Mouse (Mus musculus) layer of hippocampus, adult 9-10 months (tissue): ENCODE results near the gene Gtf2h2.
"Not testable (repeated sequence)": the region's sequence is repeated elsewhere in the genome, so short reads cannot be mapped to it uniquely, and the experiment has no call there.

Source experiments
- DNase-seq: peaks from one replicate; pipeline ENCODE4 v3.0.0; 2022; ENCODE audit warnings: low spot score

Gtf2h2 gene

GRCm38 (mm10) chr13:100490424-100490823, 2.0 kb downstream of the Gtf2h2 start:
- DNase-seq = no peak

GRCm38 (mm10) chr13:100483610-100484009, 8.8 kb downstream of the Gtf2h2 start:
- DNase-seq = no peak

- DNase-seq = no peak
Observed at GRCm38 (mm10) chr13:100463527-100464222, 28.7 kb downstream of the Gtf2h2 start.

- DNase-seq = no peak
Observed at GRCm38 (mm10) chr13:100461336-100461735, 31.0 kb downstream of the Gtf2h2 start.

GRCm38 (mm10) chr13:100452415-100453127, 39.8 kb downstream of the Gtf2h2 start, which contains the start of gene Naip1:
Gene Naip1, minus strand, starts transcription at chr13:100452869.
- not testable (repeated sequence) for DNase-seq

GRCm38 (mm10) chr13:100449495-100449894, 42.9 kb downstream of the Gtf2h2 start:
- DNase-seq = no peak

GRCm38 (mm10) chr13:100440116-100440515, 52.3 kb downstream of the Gtf2h2 start:
- DNase-seq = no peak

- DNase-seq = no peak
Observed at GRCm38 (mm10) chr13:100438701-100439100, 53.7 kb downstream of the Gtf2h2 start.

- DNase-seq = no peak
Observed at GRCm38 (mm10) chr13:100437322-100437825, 55.0 kb downstream of the Gtf2h2 start.

- DNase-seq = not testable (repeated sequence)
Observed at GRCm38 (mm10) chr13:100436556-100437163, 55.7 kb downstream of the Gtf2h2 start.

- DNase-seq = not testable (repeated sequence)
Observed at GRCm38 (mm10) chr13:100419958-100420357, 72.4 kb downstream of the Gtf2h2 start.

GRCm38 (mm10) chr13:100414428-100414827, 78.0 kb downstream of the Gtf2h2 start:
- no peak for DNase-seq
